ENCODE assay signal across 20 mouse cellular contexts in genomic region chr3:122401011-122401410, GRCm38 (mm10).
"Had no signal": no experiment of that assay in that cellular context is flagged by ENCODE, and none has a peak within 500 bp of the region (broad histone marks: within the 10 kb centered on the region; RNA-seq: fewer than 3 reads in every experiment).

No protein-coding gene starts in this region.

- H3K4me3 ChIP-seq: layer of hippocampus, adult 2 months; limb, embryonic 10.5 days; limb, embryonic 13.5 days; liver, embryonic 12.5 days; liver, embryonic 15.5 days; lung, embryonic 15.5 days; midbrain, embryonic 13.5 days; myocyte; neural tube, embryonic 13.5 days had no signal

- H3K36me3 ChIP-seq: limb, embryonic 10.5 days; limb, embryonic 13.5 days; liver, embryonic 12.5 days; liver, embryonic 15.5 days; lung, embryonic 15.5 days; midbrain, embryonic 13.5 days; neural tube, embryonic 13.5 days had no signal

- H3K9me3 ChIP-seq: limb, embryonic 10.5 days; limb, embryonic 13.5 days; liver, embryonic 12.5 days; liver, embryonic 15.5 days; lung, embryonic 15.5 days; midbrain, embryonic 13.5 days; neural tube, embryonic 13.5 days had no signal

- ATAC-seq: intestine, postnatal 0 days; liver, embryonic 12.5 days; midbrain, embryonic 16.5 days had no signal

- H3K27me3 ChIP-seq: limb, embryonic 13.5 days; liver, embryonic 12.5 days; liver, embryonic 15.5 days; lung, embryonic 15.5 days; midbrain, embryonic 13.5 days; neural tube, embryonic 13.5 days had no signal

- H3K27ac ChIP-seq: kidney, postnatal 0 days; layer of hippocampus, adult 2 months; limb, embryonic 13.5 days; liver, embryonic 12.5 days; liver, embryonic 15.5 days; lung, embryonic 15.5 days; macrophage; midbrain, embryonic 13.5 days; neural tube, embryonic 13.5 days had no signal

- H3K9ac ChIP-seq: limb, embryonic 13.5 days; liver, embryonic 12.5 days; liver, embryonic 15.5 days; lung, embryonic 15.5 days; midbrain, embryonic 13.5 days; neural tube, embryonic 13.5 days had no signal

- H3K4me2 ChIP-seq: limb, embryonic 13.5 days; liver, embryonic 12.5 days; liver, embryonic 15.5 days; lung, embryonic 15.5 days; midbrain, embryonic 13.5 days; neural tube, embryonic 13.5 days had no signal

- DNase-seq: kidney, adult 2 months; kidney, postnatal 25 days; layer of hippocampus, adult 9-11 months; liver; lung, adult 18-20 months; thymus, adult 18-20 months; thymus, postnatal 36 days had no signal

- H3K4me1 ChIP-seq: liver, embryonic 12.5 days; liver, embryonic 15.5 days; midbrain, embryonic 13.5 days; neural tube, embryonic 13.5 days had no signal
